Mouse (Mus musculus): ENCODE measurements around the gene Lhx8. TPM values are rescaled to one million over a fixed set of nuclear protein-coding genes. Genes with fewer than 3 reads are reported as not detected.

Gene Lhx8
- total and polyA plus RNA-seq, 2 experiments from 2014 or later, result 0.21 TPM; not detected in 1

- H3K9ac ChIP-seq (replicated peaks; ENCODE audit: low read length), result no peak overlapping the region
- no peak overlapping the region for H3K27ac ChIP-seq
- no peaks in the 10 kb centered on the region for H3K27me3 ChIP-seq (ENCODE audit: insufficient read depth, low read length)
- H3K4me2 ChIP-seq (ENCODE audit: low read depth, low read length), result no peak overlapping the region
- no peak for TF ChIP-seq CTCF (IDR thresholded peaks at IDR 0.05; ENCODE audit: low read depth)
- DNase-seq (ENCODE audit: low spot score), result no peak
- no peaks in the 10 kb centered on the region for H3K4me1 ChIP-seq (ENCODE audit: insufficient read depth, low read length)
- no peak for ATAC-seq
- H3K4me3 ChIP-seq (ENCODE audit: low read length), result no peak overlapping the region
- H3K9me3 ChIP-seq (ENCODE audit: low read length), result no peaks in the 10 kb centered on the region
- H3K36me3 ChIP-seq (ENCODE audit: insufficient read depth, low read length), result no peaks in the 10 kb centered on the region
Observed at GRCm38 (mm10) chr3:154298490-154298889, 32.0 kb downstream of the Lhx8 start.

- no peak for TF ChIP-seq CTCF (IDR thresholded peaks at IDR 0.05; ENCODE audit: low read depth)
- Histone ChIP-seq H3K4me1 (ENCODE audit: insufficient read depth, low read length) (no peaks in the 10 kb centered on the region), H3K27ac (no peak overlapping the region), H3K9me3 (ENCODE audit: low read length) (no peaks in the 10 kb centered on the region), H3K36me3 (ENCODE audit: insufficient read depth, low read length) (no peaks in the 10 kb centered on the region), H3K27me3 (ENCODE audit: insufficient read depth, low read length) (no peaks in the 10 kb centered on the region), H3K4me3 (ENCODE audit: low read length) (no peak overlapping the region), H3K4me2 (ENCODE audit: low read depth, low read length) (no peak overlapping the region), H3K9ac (replicated peaks; ENCODE audit: low read length) (no peak overlapping the region)
- ATAC-seq, result no peak
- WGBS, result 56% methylated on average over 6 of the region's 6 CpGs
- peak; percentile 29 for DNase-seq (ENCODE audit: low spot score)
Observed at GRCm38 (mm10) chr3:154297499-154297898, 33.0 kb downstream of the Lhx8 start.

GRCm38 (mm10) chr3:154294924-154295834, 35.3 kb downstream of the Lhx8 start:
- H3K4me2 ChIP-seq (ENCODE audit: low read depth, low read length), result no peak overlapping the region
- no peak for TF ChIP-seq CTCF (IDR thresholded peaks at IDR 0.05; ENCODE audit: low read depth)
- 87% methylated on average over 17 of the region's 17 CpGs for WGBS
- ATAC-seq (no peak), DNase-seq (ENCODE audit: low spot score) (no peak)
- H3K9ac ChIP-seq (replicated peaks; ENCODE audit: low read length), result no peak overlapping the region
- no peaks in the 10 kb centered on the region for H3K36me3 ChIP-seq (ENCODE audit: insufficient read depth, low read length)
- no peaks in the 10 kb centered on the region for H3K4me1 ChIP-seq (ENCODE audit: insufficient read depth, low read length)
- H3K27ac ChIP-seq, result no peak overlapping the region
- no peak overlapping the region for H3K4me3 ChIP-seq (ENCODE audit: low read length)
- no peaks in the 10 kb centered on the region for H3K27me3 ChIP-seq (ENCODE audit: insufficient read depth, low read length)
- H3K9me3 ChIP-seq (ENCODE audit: low read length), result no peaks in the 10 kb centered on the region

- no peaks in the 10 kb centered on the region for H3K36me3 ChIP-seq (ENCODE audit: insufficient read depth, low read length)
- no peaks in the 10 kb centered on the region for H3K9me3 ChIP-seq (ENCODE audit: low read length)
- no peak overlapping the region for H3K4me2 ChIP-seq (ENCODE audit: low read depth, low read length)
- H3K4me1 ChIP-seq (ENCODE audit: insufficient read depth, low read length), result no peaks in the 10 kb centered on the region
- no peak overlapping the region for H3K9ac ChIP-seq (replicated peaks; ENCODE audit: low read length)
- H3K27me3 ChIP-seq (ENCODE audit: insufficient read depth, low read length), result no peaks in the 10 kb centered on the region
- DNase-seq (ENCODE audit: low spot score) (no peak), ATAC-seq (no peak)
- H3K4me3 ChIP-seq (ENCODE audit: low read length), result no peak overlapping the region
- WGBS, result 72% methylated on average over 9 of the region's 9 CpGs
- no peak for TF ChIP-seq CTCF (IDR thresholded peaks at IDR 0.05; ENCODE audit: low read depth)
- H3K27ac ChIP-seq, result no peak overlapping the region
Observed at GRCm38 (mm10) chr3:154293839-154294490, 36.5 kb downstream of the Lhx8 start.

- Histone ChIP-seq H3K9ac (replicated peaks; ENCODE audit: low read length) (no peak overlapping the region), H3K27me3 (ENCODE audit: insufficient read depth, low read length) (no peaks in the 10 kb centered on the region), H3K9me3 (ENCODE audit: low read length) (no peaks in the 10 kb centered on the region), H3K27ac (no peak overlapping the region), H3K4me3 (ENCODE audit: low read length) (no peak overlapping the region), H3K36me3 (ENCODE audit: insufficient read depth, low read length) (no peaks in the 10 kb centered on the region), H3K4me1 (ENCODE audit: insufficient read depth, low read length) (no peaks in the 10 kb centered on the region), H3K4me2 (ENCODE audit: low read depth, low read length) (no peak overlapping the region)
- WGBS, result 71% methylated on average over 5 of the region's 5 CpGs
- no peak for ATAC-seq
- no peak for DNase-seq (ENCODE audit: low spot score)
- TF ChIP-seq CTCF (IDR thresholded peaks at IDR 0.05; ENCODE audit: low read depth), result no peak
Observed at GRCm38 (mm10) chr3:154292126-154292525, 38.3 kb downstream of the Lhx8 start.

- H3K36me3 ChIP-seq (ENCODE audit: insufficient read depth, low read length), result no peaks in the 10 kb centered on the region
- H3K9ac ChIP-seq (replicated peaks; ENCODE audit: low read length), result no peak overlapping the region
- H3K27me3 ChIP-seq (ENCODE audit: insufficient read depth, low read length), result no peaks in the 10 kb centered on the region
- TF ChIP-seq CTCF (IDR thresholded peaks at IDR 0.05; ENCODE audit: low read depth), result no peak
- H3K9me3 ChIP-seq (ENCODE audit: low read length), result no peaks in the 10 kb centered on the region
- no peak overlapping the region for H3K4me2 ChIP-seq (ENCODE audit: low read depth, low read length)
- ATAC-seq (no peak), DNase-seq (ENCODE audit: low spot score) (no peak)
- no peak overlapping the region for H3K4me3 ChIP-seq (ENCODE audit: low read length)
- no peak overlapping the region for H3K27ac ChIP-seq
- 87% methylated on average over 2 of the region's 2 CpGs for WGBS
- H3K4me1 ChIP-seq (ENCODE audit: insufficient read depth, low read length), result no peaks in the 10 kb centered on the region
Observed at GRCm38 (mm10) chr3:154290351-154290750, 40.1 kb downstream of the Lhx8 start.
